Mouse (Mus musculus) stomach, postnatal 0 days (tissue): ENCODE measurements around the gene H2-M5. TPM values are rescaled to one million over a fixed set of nuclear protein-coding genes. Genes with fewer than 3 reads are reported as not detected.
"Not testable (repeated sequence)": the region's sequence is repeated elsewhere in the genome, so short reads cannot be mapped to it uniquely, and the experiment has no call there.

Experiments
- ATAC-seq: fragments of 200-750 bp; cut with Nextera tagmentation; 2 replicates; pipeline ENCODE4 v1.8.0; 2017; ENCODE audit not compliant: low FRiP score, low TSS enrichment
- DNase-seq: peaks from one replicate; pipeline ENCODE4 v3.0.0-alpha.2; 2016; ENCODE audit warnings: low spot score
- H3K27ac ChIP-seq: fragments of 300-500 bp; sonication (generic); replicated peaks from 2 replicates; pipeline ENCODE4 v1.5.1; 2014; ENCODE audit warnings: mild to moderate bottlenecking, control low read depth
- H3K27me3 ChIP-seq: fragments of 300-500 bp; sonication (generic); 2 replicates; pipeline ENCODE4 v1.6.1; 2014; ENCODE audit warnings: low read length; ENCODE audit not compliant: control insufficient read depth, insufficient read depth
- H3K36me3 ChIP-seq: fragments of 300-500 bp; sonication (generic); 2 replicates; pipeline ENCODE4 v1.6.1; 2014; ENCODE audit warnings: low read length, mixed read lengths; ENCODE audit not compliant: control insufficient read depth, insufficient read depth
- H3K4me1 ChIP-seq: fragments of 300-500 bp; sonication (generic); replicated peaks from 2 replicates; pipeline ENCODE4 v1.6.1; 2014; ENCODE audit warnings: antibody characterized with exemption; ENCODE audit not compliant: control insufficient read depth, insufficient read depth
- H3K4me2 ChIP-seq: fragments of 300-500 bp; sonication (generic); replicated peaks from 2 replicates; pipeline ENCODE4 v1.6.1; 2014; ENCODE audit warnings: low read depth, mild to moderate bottlenecking, control low read depth, moderate library complexity
- H3K4me3 ChIP-seq: fragments of 300-500 bp; sonication (generic); 2 replicates; pipeline ENCODE4 v1.5.1; 2014; ENCODE audit warnings: low read depth, low read length, control low read depth
- H3K9ac ChIP-seq: fragments of 300-500 bp; sonication (generic); 2 replicates; pipeline ENCODE4 v1.6.1; 2014; ENCODE audit warnings: mild to moderate bottlenecking, low read length, control low read depth, mixed read lengths
- H3K9me3 ChIP-seq: fragments of 300-500 bp; sonication (generic); 2 replicates; pipeline ENCODE4 v1.6.1; 2016; ENCODE audit warnings: low read length; ENCODE audit not compliant: control insufficient read depth
- CTCF ChIP-seq: IDR thresholded peaks from 2 replicates; pipeline ENCODE4 v1.5.1; 2016; ENCODE audit warnings: antibody characterized with exemption, low read depth, mild to moderate bottlenecking, moderate library complexity
- EP300 ChIP-seq: optimal IDR thresholded peaks from 2 replicates; pipeline ENCODE3; 2016; ENCODE audit warnings: antibody characterized with exemption
- WGBS: fragments of 180-500 bp; shearing (Covaris S2); extraction: QIAGEN DNeasy Blood & Tissue Kit; methylation state at CpG from one replicate; pipeline ENCODE4 v1.1.7; 2014; 5-methylcytosine and 5-hydroxymethylcytosine counted together
- polyA plus RNA-seq: library from polyadenylated mRNA; unstranded; fragments of >200 nt; fragmentation: Nextera tagmentation; extraction: Ambion mirVana; gene quantifications from 2 replicates; pipeline ENCODE4 v1.2.1, GENCODE M21; 2015

Gene H2-M5
- polyA plus RNA-seq, 1 experiment from 2014 or later: 0.05 TPM

DNA sequence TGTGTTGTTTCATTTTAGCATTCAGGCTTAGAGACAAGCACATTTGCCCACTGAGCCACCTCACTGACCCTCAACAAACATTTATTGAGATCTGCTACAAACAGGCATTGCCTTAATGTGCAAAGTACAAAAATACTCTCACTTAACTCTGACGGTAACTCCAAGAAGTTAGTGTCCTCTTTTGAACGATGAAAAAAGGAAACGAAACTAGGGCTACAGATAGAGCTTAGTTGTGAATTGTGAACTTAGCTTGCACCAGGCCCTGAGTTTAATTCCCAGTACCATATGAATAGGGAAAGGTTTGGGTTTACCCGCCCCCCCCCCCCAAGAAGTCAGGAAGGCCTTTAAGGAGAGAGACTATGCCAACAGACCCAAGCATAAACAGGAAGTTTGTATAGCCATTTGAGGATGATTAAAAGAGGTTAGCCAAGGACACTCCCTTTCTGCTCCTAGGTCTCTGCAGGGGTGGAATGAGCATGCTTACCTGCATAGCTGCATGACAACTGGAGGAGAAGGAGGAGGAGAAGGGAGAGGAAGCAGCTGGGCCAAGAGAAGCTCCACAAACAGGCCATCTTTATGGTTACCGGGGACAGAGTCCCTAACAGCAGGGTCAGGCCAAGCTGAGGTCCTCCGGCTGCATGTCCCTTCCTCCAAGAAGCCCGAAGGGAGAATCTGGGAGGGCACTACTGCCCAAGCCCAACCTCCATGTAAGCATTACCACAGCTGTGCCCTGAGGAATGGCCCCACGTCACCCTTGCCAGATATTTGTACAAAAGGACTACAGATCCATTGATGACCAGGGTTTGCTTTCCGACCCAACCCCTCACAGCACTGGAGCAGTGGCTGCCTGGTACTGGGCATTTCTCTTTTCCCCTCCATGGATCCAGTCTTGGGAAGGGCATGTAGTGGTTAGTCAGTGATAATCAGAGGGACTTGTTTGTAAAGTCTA lies 33.6 kb upstream of the H2-M5 start, which contains the start of gene Mog:
TSS of gene Mog (minus strand) at position 771 of the 949 bp plus-strand sequence.
- Histone ChIP-seq H3K4me3 (no peak within 1 kb of the TSS), H3K36me3 (no peaks in the 10 kb centered on the region), H3K9ac (no peak within 1 kb of the TSS), H3K9me3 (no peaks in the 10 kb centered on the region), H3K4me2 (no peak within 1 kb of the TSS), H3K4me1 (no peaks in the 10 kb centered on the region), H3K27me3 (no peaks in the 10 kb centered on the region), H3K27ac (no peak within 1 kb of the TSS)
- ATAC-seq (no peak), DNase-seq (no peak)
- 65% methylated on average over 9 of the region's 9 CpGs for WGBS
- TF ChIP-seq CTCF: no peak
- TF ChIP-seq EP300: no peak

DNA sequence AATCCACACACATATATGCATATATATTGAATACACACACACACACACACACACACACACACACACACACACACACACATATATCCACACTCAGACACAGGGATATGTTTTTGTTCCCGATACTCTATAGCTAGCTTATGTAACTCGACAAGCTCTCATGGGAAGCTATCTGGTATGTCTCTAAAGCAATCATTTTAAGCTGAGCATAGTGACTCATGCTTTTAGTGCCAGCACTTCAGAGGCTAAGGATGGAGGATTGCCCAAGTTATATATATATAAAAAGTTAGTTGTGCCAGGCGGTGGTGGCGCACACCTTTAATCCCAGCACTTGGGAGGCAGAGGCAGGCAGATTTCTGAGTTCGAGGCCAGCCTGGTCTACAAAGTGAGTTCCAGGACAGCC lies 29.9 kb upstream of the H2-M5 start:
- H3K4me3 ChIP-seq, H3K36me3 ChIP-seq, H3K9ac ChIP-seq, H3K27me3 ChIP-seq, H3K4me1 ChIP-seq, DNase-seq, H3K27ac ChIP-seq, ATAC-seq, H3K4me2 ChIP-seq, H3K9me3 ChIP-seq: not testable (repeated sequence)
- 72% methylated on average over 5 of the region's 5 CpGs for WGBS

DNA sequence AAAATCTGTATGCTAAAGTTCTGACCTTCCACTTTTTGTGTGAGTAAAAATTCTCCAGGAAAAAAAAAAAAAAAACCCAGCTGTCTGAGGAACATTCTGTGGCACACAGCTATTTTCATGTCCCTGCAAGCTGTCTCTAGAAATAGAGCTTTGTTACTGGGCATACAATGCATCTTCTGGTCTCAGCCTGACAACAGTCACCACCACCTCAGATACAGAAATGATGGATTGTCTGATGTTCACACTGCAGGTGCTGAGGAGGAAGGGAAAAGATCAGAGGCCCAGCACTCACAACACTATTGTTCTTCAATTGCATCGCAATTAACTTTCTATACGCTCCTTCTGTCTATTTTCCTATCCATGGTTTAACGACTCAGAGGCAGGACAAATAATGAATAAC lies 29.0 kb upstream of the H2-M5 start:
- no peak overlapping the region; the same call in 1 of the 2 replicates for H3K27ac ChIP-seq
- H3K4me3 ChIP-seq: no peak overlapping the region
- 63% methylated on average over 3 of the region's 3 CpGs for WGBS
- DNase-seq: no peak
- TF ChIP-seq EP300: no peak
- no peak for TF ChIP-seq CTCF
- H3K9ac ChIP-seq: no peak overlapping the region
- no peaks in the 10 kb centered on the region for H3K9me3 ChIP-seq
- H3K4me2 ChIP-seq: no peak overlapping the region
- no peaks in the 10 kb centered on the region for H3K4me1 ChIP-seq
- H3K36me3 ChIP-seq: no peaks in the 10 kb centered on the region
- no peaks in the 10 kb centered on the region for H3K27me3 ChIP-seq
- no peak for ATAC-seq

DNA sequence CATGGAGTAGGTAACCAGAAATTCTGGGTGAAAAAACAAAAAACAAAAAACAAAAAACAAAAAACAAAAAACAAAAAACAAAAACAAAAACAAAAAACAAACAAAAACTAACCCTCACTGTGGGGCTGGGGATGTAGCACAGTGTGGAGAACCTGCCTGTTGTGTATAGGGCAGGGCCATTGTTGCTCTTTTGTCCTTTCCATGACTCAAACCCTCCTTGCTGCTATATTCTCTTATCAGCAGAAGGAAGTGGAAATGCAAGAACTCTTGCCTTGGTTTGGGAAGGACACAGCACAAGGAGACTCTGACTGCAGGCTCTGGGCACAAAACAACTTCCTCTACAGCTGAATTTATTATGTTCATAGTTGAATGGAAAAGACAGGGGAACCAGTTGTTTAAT lies 27.0 kb upstream of the H2-M5 start:
- Histone ChIP-seq H3K4me3 (no peak overlapping the region), H3K9me3 (no peaks in the 10 kb centered on the region), H3K9ac (no peak overlapping the region), H3K27ac (peak overlapping the region; percentile 53; the same call in 1 of the 2 replicates), H3K27me3 (no peaks in the 10 kb centered on the region), H3K4me1 (no peaks in the 10 kb centered on the region), H3K36me3 (no peaks in the 10 kb centered on the region), H3K4me2 (no peak overlapping the region)
- no peak for DNase-seq
- no peak for TF ChIP-seq CTCF
- TF ChIP-seq EP300: no peak
- ATAC-seq: peak; percentile 79

DNA sequence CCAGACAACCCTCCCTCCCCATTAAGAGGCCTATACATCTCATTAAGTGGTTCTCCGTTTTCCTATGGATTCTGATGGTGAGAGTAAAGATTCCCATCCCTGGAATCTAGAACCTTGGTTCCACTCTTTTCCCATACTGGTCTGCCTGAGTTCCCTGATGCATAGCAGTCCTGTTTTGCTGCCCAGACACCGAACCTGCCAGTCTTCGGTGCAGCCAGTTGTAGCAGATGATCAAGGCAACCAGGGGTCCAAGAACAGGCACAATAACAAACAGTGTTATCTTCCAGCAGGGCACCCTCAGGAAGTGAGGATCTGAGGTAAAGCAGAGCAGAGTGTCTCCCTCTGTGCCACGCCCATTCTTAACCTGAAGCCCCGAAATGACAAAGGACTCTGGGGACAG lies 22.8 kb upstream of the H2-M5 start:
- no peaks in the 10 kb centered on the region for H3K27me3 ChIP-seq
- WGBS: 68% methylated on average over 5 of the region's 5 CpGs
- TF ChIP-seq EP300 (no peak), CTCF (no peak)
- no peak overlapping the region for H3K4me3 ChIP-seq
- H3K4me2 ChIP-seq: no peak overlapping the region
- H3K4me1 ChIP-seq: no peaks in the 10 kb centered on the region
- no peak overlapping the region for H3K9ac ChIP-seq
- peaks cover 6% of the 10 kb centered on the region for H3K36me3 ChIP-seq
- ATAC-seq (no peak), DNase-seq (no peak)
- no peaks in the 10 kb centered on the region for H3K9me3 ChIP-seq
- no peak overlapping the region for H3K27ac ChIP-seq

DNA sequence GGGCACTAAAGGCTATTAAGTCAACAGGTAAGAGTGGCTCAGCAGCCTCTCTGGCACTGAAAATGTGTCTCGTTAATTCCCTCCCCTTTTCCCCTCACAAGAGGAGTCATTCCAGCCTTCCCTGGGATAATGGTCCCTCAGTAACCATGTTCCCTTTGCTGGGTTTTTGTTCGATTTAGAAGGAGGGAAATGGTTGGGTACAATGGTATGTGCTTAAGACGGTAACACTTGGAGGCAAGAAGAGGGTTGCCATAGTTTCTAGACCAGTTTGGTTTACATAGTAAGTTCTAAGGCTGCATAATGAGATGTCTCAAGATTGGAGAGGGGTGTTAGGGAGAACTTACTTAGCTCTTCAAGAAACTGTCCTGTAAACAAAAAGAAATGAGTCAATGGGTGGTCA lies 22.4 kb upstream of the H2-M5 start:
- no peak for DNase-seq
- Histone ChIP-seq H3K4me1 (no peaks in the 10 kb centered on the region), H3K4me3 (no peak overlapping the region), H3K4me2 (no peak overlapping the region), H3K9ac (no peak overlapping the region), H3K27me3 (no peaks in the 10 kb centered on the region), H3K36me3 (peaks cover 6% of the 10 kb centered on the region), H3K27ac (no peak overlapping the region), H3K9me3 (no peaks in the 10 kb centered on the region)
- ATAC-seq: no peak
- no peak for TF ChIP-seq EP300
- TF ChIP-seq CTCF: no peak
- 76% methylated on average over 3 of the region's 3 CpGs for WGBS
